Mouse (Mus musculus) erythroid progenitor cell, adult 5-6 weeks (primary cell): ENCODE results near the gene Ttc30a1. TPM values are rescaled to one million over a fixed set of nuclear protein-coding genes. Genes with fewer than 3 reads are reported as not detected.
A peak's percentile ranks its signal among the peaks of the same experiment; 100 is the strongest.
"Not testable (repeated sequence)": the region's sequence is repeated elsewhere in the genome, so short reads cannot be mapped to it uniquely, and the experiment has no call there.

Experiments
- ATAC-seq: replicated peaks from 2 replicates; pipeline ENCODE4 v1.8.0; 2016; ENCODE audit warnings: moderate number of reproducible peaks, mild to moderate bottlenecking, moderate TSS enrichment, inconsistent platforms; ENCODE audit not compliant: poor library complexity, low FRiP score, severe bottlenecking
- total RNA-seq, 2 experiments: library from RNA; stranded (forward) in 1 of 2; stranded (reverse) in 1 of 2; fragments of 150-400 nt in 1 of 2; fragments of 186-747, 209-891 nt in 1 of 2; gene quantifications; 2 replicates each; pipeline versions ENCODE4 v1.2.3 to v1.2.4; 2015 to 2017; ENCODE audit warnings: low replicate concordance in 2 of 2

Ttc30a1 gene
- total RNA-seq, 2 experiments from 2014 or later, result 0.45 to 0.84 TPM

DNA sequence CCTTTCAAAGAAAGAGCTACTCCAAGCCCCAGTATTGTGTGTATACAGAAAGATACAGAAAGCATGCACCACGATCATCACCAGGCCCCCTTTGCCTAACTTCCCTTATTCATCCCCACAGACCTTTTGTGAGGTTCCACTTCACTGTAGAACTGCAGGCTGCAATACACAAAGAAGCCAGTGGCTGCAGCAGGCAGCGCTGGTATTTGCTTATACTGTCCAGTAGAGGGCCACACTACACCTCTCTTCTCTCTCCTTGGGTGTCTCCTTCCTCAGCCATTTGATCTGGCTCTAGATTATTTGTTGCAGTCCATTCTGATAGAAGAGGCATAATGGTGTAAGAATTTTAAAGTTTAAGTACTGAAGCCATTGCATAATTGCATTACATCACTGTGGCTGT, 3.4 kb upstream of the Ttc30a1 start:
- ATAC-seq, result no peak

GRCm38 (mm10) chr2:75983847-75984246, 2.1 kb upstream of the Ttc30a1 start:
- no peak for ATAC-seq

GRCm38 (mm10) chr2:75983091-75983490, 1.3 kb upstream of the Ttc30a1 start:
- no peak for ATAC-seq

GRCm38 (mm10) chr2:75982626-75983025, 859 bp upstream of the Ttc30a1 start:
- ATAC-seq, result no peak

- ATAC-seq, result not testable (repeated sequence)
Observed at GRCm38 (mm10) chr2:75980933-75981439, 781 bp downstream of the Ttc30a1 start.

GRCm38 (mm10) chr2:75977752-75978368, 3.9 kb downstream of the Ttc30a1 start, which contains the start of gene Ttc30a2:
Gene Ttc30a2 (minus strand): TSS chr2:75978170.
- peak; percentile 70 for ATAC-seq

- not testable (repeated sequence) for ATAC-seq
Observed at GRCm38 (mm10) chr2:75976070-75976469, 5.7 kb downstream of the Ttc30a1 start.

- ATAC-seq, result no peak
Observed at GRCm38 (mm10) chr2:75974131-75974530, 7.6 kb downstream of the Ttc30a1 start.

GRCm38 (mm10) chr2:75964972-75965371, 16.8 kb downstream of the Ttc30a1 start:
- no peak for ATAC-seq

- no peak for ATAC-seq
Observed at GRCm38 (mm10) chr2:75964512-75964911, 17.3 kb downstream of the Ttc30a1 start.

DNA sequence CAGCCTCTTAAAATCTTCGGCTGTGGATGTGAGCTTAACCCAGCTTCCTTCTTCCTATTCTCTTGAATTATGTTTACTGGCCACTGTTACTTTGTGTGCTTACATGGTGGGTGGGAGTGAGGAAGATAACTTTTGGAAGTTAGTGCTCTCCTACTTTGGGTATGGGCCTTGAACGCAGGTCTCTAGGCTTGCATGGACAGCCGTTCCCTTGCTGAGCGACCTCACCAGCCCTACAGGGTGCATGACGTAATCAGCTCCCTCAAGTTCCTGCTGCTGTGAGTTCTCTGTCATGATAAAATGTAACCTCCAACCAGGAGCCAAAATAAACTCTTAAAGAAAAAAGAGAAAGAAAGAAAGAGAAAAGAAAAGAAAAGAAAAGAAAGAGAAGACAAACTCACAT, 17.7 kb downstream of the Ttc30a1 start:
- no peak for ATAC-seq

- ATAC-seq, result no peak
Observed at GRCm38 (mm10) chr2:75963211-75963840, 18.4 kb downstream of the Ttc30a1 start.

GRCm38 (mm10) chr2:75960366-75961330, 21.1 kb downstream of the Ttc30a1 start:
- no peak for ATAC-seq

- no peak for ATAC-seq
Observed at GRCm38 (mm10) chr2:75959850-75960365, 21.9 kb downstream of the Ttc30a1 start.

- ATAC-seq, result no peak
Observed at GRCm38 (mm10) chr2:75959183-75959849, 22.5 kb downstream of the Ttc30a1 start.

GRCm38 (mm10) chr2:75955709-75956108, 26.1 kb downstream of the Ttc30a1 start:
- no peak for ATAC-seq

- no peak for ATAC-seq
Observed at GRCm38 (mm10) chr2:75953320-75953719, 28.4 kb downstream of the Ttc30a1 start.

DNA sequence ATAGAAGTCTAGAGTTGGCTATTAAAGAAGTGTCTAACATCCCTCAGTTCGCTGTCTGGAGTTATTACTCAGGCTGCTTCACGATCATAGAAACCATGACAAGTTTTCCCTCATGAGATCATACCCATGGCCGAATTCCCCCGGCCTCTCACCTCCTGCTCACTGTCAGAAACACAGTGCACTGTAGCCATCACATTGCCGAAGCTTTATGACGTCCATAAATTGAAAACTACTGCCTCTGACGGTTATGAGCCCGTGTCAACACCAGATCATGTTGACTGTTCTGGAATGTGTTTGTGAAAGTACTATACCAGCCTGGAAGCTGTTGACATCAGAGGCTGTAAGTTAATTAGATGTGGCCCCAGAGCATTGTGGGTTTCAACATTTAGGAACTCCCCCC, 31.1 kb downstream of the Ttc30a1 start:
- no peak for ATAC-seq
